Mouse (Mus musculus) brain, adult 2 months (tissue): ENCODE results near the gene Gm36028.

Experiments used
- DNase-seq: peaks from one replicate; pipeline ENCODE4 v3.0.0; 2011; ENCODE audit warnings: low read depth, low spot score

Gm36028 gene

GRCm38 (mm10) chr16:37861029-37861428 lies at the start of gene Gm36028:
Gene Gm36028 (minus strand): TSS chr16:37861146.
- no peak for DNase-seq

DNA sequence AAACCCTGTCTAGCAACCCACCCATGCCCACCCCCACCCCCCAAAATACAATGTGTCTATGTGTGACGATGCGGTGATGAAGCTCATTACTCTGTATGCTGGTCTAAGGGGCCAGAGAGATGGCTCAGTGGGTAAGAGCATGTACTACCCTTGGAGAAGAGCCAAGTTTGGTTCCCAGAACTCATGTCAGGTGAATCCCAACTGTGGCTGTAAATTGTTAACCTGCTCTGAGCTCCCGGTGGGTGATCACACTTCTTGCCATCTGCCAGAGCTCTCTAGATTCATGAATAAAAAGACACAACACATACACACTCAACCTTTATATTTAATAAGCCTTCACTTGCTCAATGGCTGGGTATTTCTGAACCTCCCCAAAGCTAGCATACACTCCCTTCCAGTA lies 45.5 kb upstream of the Gm36028 start:
- DNase-seq = no peak

GRCm38 (mm10) chr16:37901318-37901717 lies 40.4 kb upstream of the Gm36028 start:
- DNase-seq = no peak

DNA sequence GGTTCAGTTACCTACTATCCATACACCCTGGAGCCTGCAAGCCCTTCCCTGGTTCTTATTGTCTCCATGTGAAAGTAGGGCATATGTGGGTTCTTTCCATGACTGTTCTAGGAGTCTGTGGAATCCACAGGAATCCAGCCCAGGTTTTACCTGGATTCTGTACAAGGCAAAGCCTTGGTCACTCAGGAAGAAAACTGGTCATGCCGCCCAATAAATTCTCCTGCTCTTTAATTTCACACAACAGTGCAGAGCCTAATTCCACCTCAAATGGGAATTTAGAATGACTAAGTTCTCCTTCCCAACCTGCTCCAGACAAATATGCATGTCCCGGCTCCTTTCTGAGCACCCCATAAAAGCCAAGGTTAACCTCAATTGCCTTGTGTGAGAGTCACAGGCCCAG lies 38.4 kb upstream of the Gm36028 start:
- peak; percentile 17 for DNase-seq

- DNase-seq = no peak
These were observed 37.8 kb upstream of the Gm36028 start for GRCm38 (mm10) chr16:37898790-37899189.

GRCm38 (mm10) chr16:37893942-37894341 lies 33.0 kb upstream of the Gm36028 start:
- no peak for DNase-seq

GRCm38 (mm10) chr16:37893381-37893780 lies 32.4 kb upstream of the Gm36028 start:
- no peak for DNase-seq

DNA sequence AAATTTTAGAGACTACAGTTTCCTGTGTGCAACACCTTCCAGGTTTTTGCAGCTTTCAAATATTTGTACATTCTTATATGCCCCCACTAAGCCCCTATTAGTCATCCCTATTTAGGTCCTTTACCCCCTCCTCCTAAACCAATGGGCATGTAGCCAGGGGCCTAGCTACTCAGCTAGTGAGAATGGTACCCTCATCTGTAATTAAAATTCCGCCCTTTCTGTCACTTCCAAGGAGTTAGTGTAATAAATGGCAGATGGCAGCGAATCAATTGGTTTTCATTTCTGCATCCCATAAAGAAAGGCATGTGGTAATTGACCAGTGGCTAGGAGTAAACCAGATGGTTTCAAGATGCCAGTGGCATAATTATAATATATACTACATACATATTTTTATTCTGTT lies 31.7 kb upstream of the Gm36028 start:
- no peak for DNase-seq

- no peak for DNase-seq
These were observed 28.0 kb upstream of the Gm36028 start for GRCm38 (mm10) chr16:37888986-37889385.

DNA sequence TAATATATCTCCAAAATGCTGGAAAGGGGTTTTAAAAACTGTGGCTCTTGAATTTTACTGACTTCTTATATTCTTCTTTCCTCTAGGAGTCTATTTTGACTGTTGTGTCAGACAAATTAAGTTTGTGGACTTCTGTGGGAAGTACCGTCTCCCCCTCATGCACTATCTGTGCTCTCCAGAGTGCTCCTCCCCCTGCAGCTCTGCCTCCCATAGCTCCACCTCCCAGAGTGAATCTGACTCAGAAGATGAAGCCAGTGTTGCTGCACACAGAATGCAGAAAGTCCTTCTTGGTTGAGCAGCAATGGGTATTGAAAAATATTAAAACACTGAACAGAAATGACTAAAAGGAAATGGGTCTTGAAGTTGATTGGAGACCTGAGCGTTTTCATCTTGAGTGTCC lies 20.2 kb upstream of the Gm36028 start:
- peak; percentile 70 for DNase-seq

DNA sequence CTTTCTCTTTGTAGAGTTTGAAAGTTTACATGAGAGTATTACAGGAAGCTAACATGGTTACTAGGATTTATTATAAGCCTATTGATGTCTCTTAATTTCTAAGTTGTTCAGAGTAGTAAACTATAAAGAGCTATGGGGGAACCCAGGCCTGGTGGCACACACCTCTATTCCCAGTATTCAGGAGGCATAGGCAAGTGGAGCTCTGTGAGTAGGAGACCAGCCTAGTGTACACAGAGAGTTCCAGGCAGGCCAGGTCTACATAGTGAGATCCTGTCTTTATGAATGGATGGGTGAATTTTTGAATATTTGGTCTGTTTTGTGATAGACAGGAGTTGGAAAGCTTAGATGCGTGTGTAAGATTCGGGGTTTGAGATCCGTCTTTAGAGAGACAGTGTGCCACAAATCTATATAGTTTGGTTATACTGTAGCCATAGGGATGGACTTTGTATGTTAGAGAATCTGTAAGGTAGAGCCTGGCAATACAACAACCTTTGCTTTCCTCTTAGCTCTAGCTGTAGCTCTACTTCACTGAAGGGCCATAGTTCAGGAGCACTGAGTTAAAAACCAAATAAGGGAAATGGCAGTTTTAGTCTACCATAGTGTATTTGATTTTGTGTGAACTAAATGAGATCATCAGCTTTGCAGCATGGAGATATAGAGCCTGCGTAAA lies 18.9 kb upstream of the Gm36028 start:
- no peak for DNase-seq

GRCm38 (mm10) chr16:37878951-37879505 lies 18.1 kb upstream of the Gm36028 start:
- no peak for DNase-seq

DNA sequence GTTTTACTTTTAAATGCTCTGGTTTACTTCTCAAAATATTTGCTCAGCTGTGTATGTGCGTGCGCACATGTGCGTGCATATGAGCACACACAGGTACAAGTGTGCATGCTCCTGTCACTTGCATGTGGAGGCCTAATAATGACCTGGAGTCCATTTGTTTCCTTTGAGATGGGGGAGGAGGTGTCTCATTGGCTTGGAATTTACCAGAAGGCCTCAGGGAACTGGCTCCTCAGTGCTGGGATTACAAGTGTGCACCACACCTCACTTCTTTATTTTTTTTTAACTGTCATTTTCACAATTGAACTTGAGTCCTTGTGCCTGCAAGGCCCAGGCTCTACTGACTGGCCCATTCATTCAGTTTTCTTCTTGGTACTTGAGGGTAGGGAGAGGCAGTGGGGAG lies 16.5 kb upstream of the Gm36028 start:
- DNase-seq = no peak

- no peak for DNase-seq
These were observed 13.7 kb upstream of the Gm36028 start for GRCm38 (mm10) chr16:37874501-37875235.

DNA sequence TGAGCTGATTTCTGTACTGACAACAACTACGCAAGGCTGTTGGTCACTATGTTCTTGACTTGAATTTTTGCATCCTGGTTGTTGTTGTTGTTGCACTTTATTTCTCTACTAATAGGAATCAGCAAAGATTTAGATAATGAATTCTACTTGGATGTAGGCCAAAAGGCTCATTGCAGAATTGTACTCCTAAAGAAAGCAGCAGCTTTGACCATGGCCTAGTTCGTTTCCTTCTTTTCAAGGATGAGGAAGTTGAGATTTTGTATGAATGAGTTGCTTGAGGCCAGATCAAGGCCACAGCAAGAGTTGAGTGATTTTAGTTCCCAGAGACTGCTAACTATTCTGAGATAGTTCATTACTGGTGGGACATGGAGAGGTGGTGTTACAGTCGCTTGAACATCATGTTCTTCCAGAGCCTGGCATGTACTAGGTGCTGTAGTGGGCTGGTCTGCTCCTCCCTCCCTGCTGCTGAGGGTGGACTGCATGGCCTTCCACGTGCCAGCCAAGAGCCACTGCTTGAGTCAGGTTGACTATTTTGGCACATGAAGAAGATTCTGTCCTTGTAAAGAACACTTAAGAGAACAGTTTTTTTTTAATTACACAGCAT lies 10.3 kb upstream of the Gm36028 start:
- peak; percentile 66 for DNase-seq

GRCm38 (mm10) chr16:37869470-37870231 lies 8.7 kb upstream of the Gm36028 start:
- DNase-seq = peak; percentile 18

- peak; percentile 84 for DNase-seq
These were observed 7.8 kb upstream of the Gm36028 start for GRCm38 (mm10) chr16:37868506-37869469.

- DNase-seq = peak; percentile 94
These were observed 7.0 kb upstream of the Gm36028 start, which contains the start of gene Lrrc58 for GRCm38 (mm10) chr16:37867791-37868505. Gene Lrrc58 (plus strand): TSS chr16:37868389.

GRCm38 (mm10) chr16:37865841-37866240 lies 4.9 kb upstream of the Gm36028 start:
- DNase-seq = no peak

DNA sequence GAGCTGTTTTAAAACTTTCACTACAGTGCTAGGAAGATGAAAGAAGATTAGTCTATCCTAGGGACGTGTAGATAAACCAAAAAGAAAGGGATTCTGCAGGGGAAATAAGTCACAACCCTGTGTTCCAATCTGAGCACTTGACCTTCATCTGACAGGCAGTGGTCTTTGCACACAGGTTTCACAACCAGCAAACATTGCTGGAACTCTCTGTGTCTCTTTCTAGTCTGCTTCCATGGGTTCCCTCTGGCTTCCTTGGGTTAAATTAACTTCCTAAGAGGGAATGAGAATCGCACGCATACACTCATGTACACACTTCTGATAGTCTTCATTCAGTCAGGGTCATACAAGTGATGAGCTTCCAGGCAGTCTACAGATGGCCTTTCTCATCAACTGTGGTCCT lies 2.9 kb upstream of the Gm36028 start:
- DNase-seq = no peak
